Mouse (Mus musculus): ENCODE measurements at regions not wholly inside any gene's neighbourhood (a gene's known extent, or its start where the extent isn't known, plus 50 kb on each side); places are given as distances from the start of the nearest gene placed in this dataset.

DNA sequence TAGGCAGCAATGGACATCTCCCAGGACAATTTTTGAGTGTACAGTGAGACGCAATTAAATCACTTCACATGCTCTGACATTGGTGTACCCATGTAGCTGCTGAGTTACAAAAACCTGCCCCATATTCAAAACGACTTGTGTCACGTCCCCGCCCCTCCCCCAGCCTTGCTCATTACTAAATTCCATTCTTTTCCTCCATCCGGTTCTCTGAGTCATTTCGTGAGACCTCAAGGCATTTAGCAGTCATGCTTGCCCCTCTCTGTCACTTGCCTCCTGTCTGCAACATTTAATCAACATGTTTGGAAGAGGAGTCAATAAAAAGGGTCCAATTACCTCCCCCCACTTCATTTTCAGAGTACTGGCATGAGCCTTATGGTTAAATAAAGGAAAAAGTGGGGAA is 156.3 kb upstream of the Id4 start:
- H3K4me1 ChIP-seq, result peaks cover 10% of the 10 kb centered on the region
- H3K27me3 ChIP-seq, result no peaks in the 10 kb centered on the region
- H3K9me3 ChIP-seq (replicated peaks), result no peaks in the 10 kb centered on the region
- WGBS, result 49% methylated on average over 6 of the region's 6 CpGs
- no peak overlapping the region for H3K4me3 ChIP-seq (replicated peaks)
- no peak for ATAC-seq (ENCODE audit: insufficient number of reproducible peaks, low FRiP score, low TSS enrichment, low read depth)
- no peak overlapping the region for H3K27ac ChIP-seq (replicated peaks)
- H3K9ac ChIP-seq, result no peak overlapping the region
- no peaks in the 10 kb centered on the region for H3K36me3 ChIP-seq
- no peak overlapping the region for H3K4me2 ChIP-seq (replicated peaks)

DNA sequence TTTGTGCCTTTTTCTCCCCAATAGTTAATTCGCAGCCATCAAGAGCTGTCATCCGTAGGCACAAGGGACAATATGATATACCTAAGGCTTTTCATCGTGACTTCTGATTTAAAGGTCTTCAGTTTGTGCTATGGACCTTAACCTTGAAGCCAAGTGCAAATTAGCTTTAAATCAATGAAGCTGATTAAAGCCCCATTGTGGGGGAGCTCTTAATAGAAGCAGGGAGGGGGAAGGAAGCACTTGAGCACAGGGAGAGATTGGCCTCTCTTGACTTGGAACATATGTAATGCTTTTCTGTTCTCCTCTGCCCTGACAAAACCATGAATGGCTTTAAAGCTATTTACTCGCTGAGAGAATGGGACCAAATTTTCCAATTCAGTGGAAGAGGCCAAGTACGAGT is 154.1 kb upstream of the Id4 start:
- no peak overlapping the region for H3K9ac ChIP-seq
- no peaks in the 10 kb centered on the region for H3K36me3 ChIP-seq
- no peak for ATAC-seq (ENCODE audit: insufficient number of reproducible peaks, low FRiP score, low TSS enrichment, low read depth)
- no peaks in the 10 kb centered on the region for H3K27me3 ChIP-seq
- peak overlapping the region; percentile 19 for H3K4me2 ChIP-seq (replicated peaks)
- H3K4me3 ChIP-seq (replicated peaks), result no peak overlapping the region
- H3K4me1 ChIP-seq, result peaks cover 10% of the 10 kb centered on the region
- 53% methylated on average over 5 of the region's 5 CpGs for WGBS
- no peaks in the 10 kb centered on the region for H3K9me3 ChIP-seq (replicated peaks)
- H3K27ac ChIP-seq (replicated peaks), result no peak overlapping the region

DNA sequence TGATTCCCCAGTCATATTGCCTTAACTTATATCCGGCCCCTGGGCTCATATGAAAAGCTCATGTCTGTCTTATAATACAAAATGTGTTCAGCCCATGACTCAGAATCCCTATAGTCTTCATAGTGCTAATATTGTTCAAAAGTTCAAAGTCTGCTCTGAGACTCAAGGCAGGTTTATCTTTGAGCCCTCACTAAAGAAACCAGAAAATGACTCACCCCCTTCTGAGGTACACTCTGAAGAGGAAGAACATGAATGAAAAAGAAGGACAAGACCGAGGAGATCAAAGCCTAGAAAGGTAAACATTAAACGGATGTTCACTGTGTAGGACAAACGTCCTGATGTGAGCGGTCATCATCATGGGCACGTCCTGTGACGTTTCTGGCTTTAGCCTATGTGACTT is 145.1 kb upstream of the Id4 start:
- WGBS, result 82% methylated on average over 7 of the region's 7 CpGs

DNA sequence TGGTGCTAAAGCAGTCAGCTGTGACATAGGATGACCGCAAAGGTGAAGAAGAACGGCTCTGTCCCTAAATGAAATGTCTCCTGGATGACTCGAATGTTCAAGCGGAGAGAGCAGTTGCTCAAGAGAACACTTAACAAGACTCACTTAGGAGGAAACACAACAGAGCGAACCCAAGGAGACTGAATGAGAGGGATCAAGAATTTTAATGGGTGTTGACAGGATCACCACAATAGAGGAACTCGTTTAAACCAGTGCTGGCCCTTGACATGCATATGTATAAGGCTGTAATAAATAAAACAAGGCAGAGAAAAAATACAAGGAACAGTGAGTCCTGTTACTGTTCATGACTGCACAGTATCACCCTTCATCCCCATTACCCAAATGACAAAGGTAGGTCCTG is 134.4 kb upstream of the Id4 start:
- H3K9me3 ChIP-seq (replicated peaks), result no peaks in the 10 kb centered on the region
- no peak for ATAC-seq (ENCODE audit: insufficient number of reproducible peaks, low FRiP score, low TSS enrichment, low read depth)
- no peak overlapping the region for H3K4me3 ChIP-seq (replicated peaks)
- no peak overlapping the region for H3K9ac ChIP-seq
- no peaks in the 10 kb centered on the region for H3K27me3 ChIP-seq
- peaks cover 18% of the 10 kb centered on the region for H3K4me1 ChIP-seq
- 62% methylated on average over 6 of the region's 6 CpGs for WGBS
- H3K36me3 ChIP-seq, result no peaks in the 10 kb centered on the region
- no peak overlapping the region for H3K4me2 ChIP-seq (replicated peaks)
- H3K27ac ChIP-seq (replicated peaks), result no peak overlapping the region

More for the DNA sequence above, 145.1 kb upstream of the Id4 start:
- Histone ChIP-seq H3K27ac (replicated peaks) (no peak overlapping the region), H3K36me3 (no peaks in the 10 kb centered on the region), H3K27me3 (no peaks in the 10 kb centered on the region), H3K4me2 (replicated peaks) (no peak overlapping the region), H3K9ac (no peak overlapping the region), H3K4me1 (no peaks in the 10 kb centered on the region), H3K9me3 (replicated peaks) (no peaks in the 10 kb centered on the region), H3K4me3 (replicated peaks) (no peak overlapping the region)
- ATAC-seq (ENCODE audit: insufficient number of reproducible peaks, low FRiP score, low TSS enrichment, low read depth), result no peak

DNA sequence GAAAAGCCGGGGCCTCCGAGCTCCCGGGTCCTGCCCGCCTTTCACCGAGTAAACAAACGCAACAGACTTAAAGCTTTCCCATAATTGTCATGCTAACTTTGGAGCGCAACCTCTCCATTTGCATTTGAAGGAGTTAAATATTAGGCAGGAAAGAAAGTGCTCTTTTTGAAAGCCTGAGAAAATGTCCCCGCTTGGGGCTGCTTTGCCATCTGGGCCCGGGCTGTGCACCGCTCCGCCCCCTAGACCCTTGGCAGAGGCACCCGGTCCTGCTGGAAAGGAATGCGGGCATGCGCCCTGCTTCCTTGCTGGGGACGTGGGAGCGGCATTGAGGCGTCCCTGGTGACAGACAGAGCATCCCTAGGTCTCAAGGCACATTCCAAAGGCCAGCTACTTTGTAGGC is 130.3 kb upstream of the Id4 start:
- Histone ChIP-seq H3K9ac (no peak overlapping the region), H3K4me1 (peaks cover 22% of the 10 kb centered on the region), H3K4me2 (replicated peaks) (peak overlapping the region; percentile 43), H3K36me3 (no peaks in the 10 kb centered on the region), H3K4me3 (replicated peaks) (peak overlapping the region; percentile 28), H3K27ac (replicated peaks) (peak overlapping the region; percentile 65), H3K27me3 (no peaks in the 10 kb centered on the region), H3K9me3 (replicated peaks) (no peaks in the 10 kb centered on the region)
- peak; percentile 78 for ATAC-seq (ENCODE audit: insufficient number of reproducible peaks, low FRiP score, low TSS enrichment, low read depth)
- 1% methylated on average over 17 of the region's 17 CpGs for WGBS

DNA sequence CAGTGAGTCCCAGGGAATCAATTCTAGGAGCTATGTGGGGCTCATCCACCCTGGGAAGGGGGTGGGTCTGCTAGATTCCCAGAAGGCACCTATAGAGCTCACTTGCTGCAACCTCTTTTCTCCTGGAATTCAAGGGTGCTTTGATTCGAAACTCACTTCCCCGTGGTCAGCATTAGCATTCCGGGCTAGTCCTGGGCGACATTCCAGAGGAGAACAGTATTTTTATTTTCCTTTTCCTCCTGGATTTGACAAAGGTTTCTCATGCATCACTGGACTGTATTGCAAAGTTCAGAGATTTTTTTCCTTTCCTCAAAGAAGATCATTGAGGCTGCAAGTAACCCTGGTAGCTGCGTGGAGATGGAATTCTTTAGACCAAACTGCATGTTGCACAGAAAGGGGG is 129.3 kb upstream of the Id4 start:
- Histone ChIP-seq H3K9ac (no peak overlapping the region), H3K9me3 (replicated peaks) (no peaks in the 10 kb centered on the region), H3K4me3 (replicated peaks) (no peak overlapping the region), H3K27me3 (no peaks in the 10 kb centered on the region), H3K4me1 (peaks cover 22% of the 10 kb centered on the region), H3K4me2 (replicated peaks) (no peak overlapping the region), H3K36me3 (no peaks in the 10 kb centered on the region), H3K27ac (replicated peaks) (peak overlapping the region; percentile 65; the same call in 1 of the 2 replicates)
- ATAC-seq (ENCODE audit: insufficient number of reproducible peaks, low FRiP score, low TSS enrichment, low read depth), result no peak
- WGBS, result 24% methylated on average over 5 of the region's 5 CpGs

DNA sequence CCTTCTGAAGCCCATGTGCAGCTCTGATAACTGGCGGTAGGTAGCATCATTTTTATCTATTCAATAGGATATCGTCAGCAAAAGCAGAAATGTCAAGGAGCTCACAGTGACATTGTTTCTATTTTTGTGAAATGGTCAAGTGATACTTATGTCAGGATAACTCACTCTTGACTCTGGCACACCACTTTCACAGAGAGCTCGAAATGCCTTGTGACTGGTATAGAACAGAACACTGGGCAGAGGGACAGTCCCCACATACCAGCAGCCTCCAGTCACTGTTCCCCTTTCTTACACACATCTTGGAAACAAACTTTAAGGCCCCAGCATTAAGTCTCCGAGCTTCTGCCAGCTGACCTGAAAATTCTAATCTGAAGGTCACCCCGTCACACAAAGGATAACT is 115.1 kb upstream of the Id4 start:
- Histone ChIP-seq H3K4me2 (replicated peaks) (no peak overlapping the region), H3K27ac (replicated peaks) (no peak overlapping the region), H3K9me3 (replicated peaks) (no peaks in the 10 kb centered on the region), H3K9ac (no peak overlapping the region), H3K36me3 (no peaks in the 10 kb centered on the region), H3K27me3 (no peaks in the 10 kb centered on the region), H3K4me3 (replicated peaks) (no peak overlapping the region), H3K4me1 (no peaks in the 10 kb centered on the region)
- 87% methylated on average over 5 of the region's 5 CpGs for WGBS
- no peak for ATAC-seq (ENCODE audit: insufficient number of reproducible peaks, low FRiP score, low TSS enrichment, low read depth)

DNA sequence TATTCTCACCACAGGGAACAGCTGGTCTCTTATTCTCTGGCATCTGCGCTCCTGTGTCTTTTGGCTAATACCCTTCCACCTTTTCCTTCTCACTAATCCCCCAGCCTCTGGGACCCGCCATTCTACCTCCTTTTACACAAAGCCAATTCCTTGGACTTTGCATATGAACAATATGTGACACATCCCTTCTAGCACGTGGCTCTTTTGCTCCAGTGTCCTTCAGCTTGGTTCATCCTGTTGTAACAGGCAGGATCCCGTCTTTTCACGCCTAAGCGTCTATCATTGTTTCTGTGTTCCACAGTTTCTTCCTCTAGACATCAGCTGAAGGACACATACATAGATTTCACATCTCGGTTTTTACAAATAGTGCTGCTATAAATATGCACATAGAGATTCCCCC is 114.0 kb upstream of the Id4 start:
- H3K27ac ChIP-seq (replicated peaks), result no peak overlapping the region
- no peak overlapping the region for H3K9ac ChIP-seq
- H3K4me2 ChIP-seq (replicated peaks), result no peak overlapping the region
- no peak overlapping the region for H3K4me3 ChIP-seq (replicated peaks)
- ATAC-seq (ENCODE audit: insufficient number of reproducible peaks, low FRiP score, low TSS enrichment, low read depth), result no peak
- no peaks in the 10 kb centered on the region for H3K27me3 ChIP-seq
- WGBS, result 84% methylated on average over 7 of the region's 7 CpGs
- H3K4me1 ChIP-seq, result no peaks in the 10 kb centered on the region
- H3K9me3 ChIP-seq (replicated peaks), result no peaks in the 10 kb centered on the region
- no peaks in the 10 kb centered on the region for H3K36me3 ChIP-seq

DNA sequence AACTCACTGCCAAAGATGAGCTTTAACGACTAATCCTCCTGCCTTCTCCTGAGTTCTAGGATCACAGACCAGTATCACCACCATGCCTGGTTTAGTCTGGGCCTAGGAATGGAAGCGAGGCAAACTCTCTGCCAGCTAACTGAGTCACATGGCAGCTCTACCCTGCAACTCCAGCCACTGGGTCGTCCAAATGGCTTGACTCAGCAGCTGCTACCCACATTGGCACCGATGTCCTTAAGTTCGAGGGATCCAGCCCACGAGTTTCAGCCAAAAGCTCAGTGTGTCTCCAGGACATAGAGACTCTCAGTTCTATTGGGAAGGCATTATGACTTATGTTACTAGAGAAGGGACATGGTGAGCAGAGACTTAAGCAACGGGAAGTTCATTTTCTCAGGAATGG is 107.8 kb upstream of the Id4 start:
- H3K4me1 ChIP-seq, result no peaks in the 10 kb centered on the region
- H3K4me2 ChIP-seq (replicated peaks), result no peak overlapping the region
- no peaks in the 10 kb centered on the region for H3K36me3 ChIP-seq
- no peak for ATAC-seq (ENCODE audit: insufficient number of reproducible peaks, low FRiP score, low TSS enrichment, low read depth)
- no peaks in the 10 kb centered on the region for H3K9me3 ChIP-seq (replicated peaks)
- no peak overlapping the region for H3K9ac ChIP-seq
- no peaks in the 10 kb centered on the region for H3K27me3 ChIP-seq
- H3K27ac ChIP-seq (replicated peaks), result no peak overlapping the region
- WGBS, result 70% methylated on average over 7 of the region's 7 CpGs
- no peak overlapping the region for H3K4me3 ChIP-seq (replicated peaks)

DNA sequence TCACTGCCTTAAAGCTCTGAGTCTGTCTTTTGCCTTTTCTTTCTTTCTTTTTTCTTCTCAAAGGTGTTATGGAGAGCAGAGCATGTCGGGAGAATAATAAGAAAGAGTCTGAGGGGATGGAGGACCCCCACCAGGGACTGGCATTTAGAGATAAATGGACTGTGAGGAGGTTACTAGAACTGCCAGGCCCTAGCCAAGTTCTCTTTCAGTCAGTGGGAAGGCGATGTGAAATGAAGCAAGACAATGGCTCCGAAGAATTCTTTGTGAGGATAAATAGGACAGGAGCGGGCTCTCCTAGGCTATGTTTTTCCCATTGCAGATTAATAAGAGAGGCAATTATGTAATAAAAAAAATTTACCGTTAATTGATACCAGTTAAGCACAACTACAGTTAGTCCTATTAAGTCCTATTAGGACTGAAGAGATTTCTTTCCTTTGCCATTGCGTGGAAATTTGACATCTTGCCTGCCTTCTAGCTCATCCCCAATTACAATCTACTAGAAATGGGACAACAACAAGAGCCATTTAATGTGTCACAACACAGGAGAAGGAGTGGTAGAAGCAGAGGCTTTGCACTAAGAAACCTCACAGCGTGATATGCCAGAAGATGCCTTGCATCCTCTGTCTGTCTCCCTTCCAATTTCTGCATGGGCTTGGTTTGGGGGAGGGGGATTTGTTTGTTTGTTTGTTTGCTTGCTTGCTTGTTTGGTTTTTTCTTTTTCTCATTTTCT is 107.2 kb upstream of the Id4 start:
- Histone ChIP-seq H3K27ac (replicated peaks) (no peak overlapping the region), H3K9ac (no peak overlapping the region), H3K4me1 (no peaks in the 10 kb centered on the region), H3K27me3 (no peaks in the 10 kb centered on the region), H3K4me3 (replicated peaks) (no peak overlapping the region), H3K9me3 (replicated peaks) (no peaks in the 10 kb centered on the region), H3K4me2 (replicated peaks) (no peak overlapping the region), H3K36me3 (no peaks in the 10 kb centered on the region)
- no peak for ATAC-seq (ENCODE audit: insufficient number of reproducible peaks, low FRiP score, low TSS enrichment, low read depth)
- WGBS, result 64% methylated on average over 7 of the region's 7 CpGs

DNA sequence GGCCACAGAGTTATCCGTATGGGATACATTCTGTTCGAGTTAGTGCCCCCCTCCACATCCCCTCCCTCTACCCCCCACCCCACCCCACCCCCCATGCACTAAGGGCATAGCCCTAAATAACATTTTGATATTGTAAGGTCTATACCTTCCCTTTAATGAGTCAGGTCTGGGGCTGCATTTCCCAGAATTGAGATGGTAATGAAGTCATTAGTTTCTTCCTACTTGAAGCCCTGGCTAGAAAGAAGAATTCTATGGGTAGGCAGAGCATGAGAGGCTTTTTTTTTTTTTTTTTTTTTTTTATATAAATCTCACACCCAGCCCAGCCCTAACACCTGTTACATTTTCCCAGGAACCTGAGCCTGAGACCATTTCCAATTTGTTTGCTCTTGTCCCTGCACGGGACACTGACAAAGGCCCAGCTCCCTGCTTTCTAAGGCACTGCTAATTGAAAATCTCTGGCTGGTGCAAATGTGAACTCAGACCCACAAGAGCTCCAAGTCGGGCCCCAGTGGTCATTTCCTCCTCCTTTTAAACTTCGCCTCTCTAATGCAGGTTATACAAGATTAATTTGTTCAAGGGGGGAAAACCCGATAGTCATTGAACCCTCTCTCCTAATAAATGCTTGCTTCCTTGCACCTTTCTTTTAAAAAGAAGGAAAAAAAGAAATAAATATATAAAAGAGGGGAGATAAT is 106.5 kb upstream of the Id4 start:
- H3K9ac ChIP-seq, result no peak overlapping the region
- no peak for ATAC-seq (ENCODE audit: insufficient number of reproducible peaks, low FRiP score, low TSS enrichment, low read depth)
- H3K27ac ChIP-seq (replicated peaks), result no peak overlapping the region
- H3K36me3 ChIP-seq, result no peaks in the 10 kb centered on the region
- H3K4me1 ChIP-seq, result peaks cover 5% of the 10 kb centered on the region
- H3K4me3 ChIP-seq (replicated peaks), result no peak overlapping the region
- H3K27me3 ChIP-seq, result no peaks in the 10 kb centered on the region
- WGBS, result 43% methylated on average over 6 of the region's 6 CpGs
- no peaks in the 10 kb centered on the region for H3K9me3 ChIP-seq (replicated peaks)
- H3K4me2 ChIP-seq (replicated peaks), result no peak overlapping the region
